Mouse (Mus musculus): ENCODE results near the gene Mat2a. TPM values are rescaled to one million over a fixed set of nuclear protein-coding genes. Genes with fewer than 3 reads are reported as not detected.

Gene Mat2a
- total RNA-seq, 2 experiments from 2014 or later = 97.2 to 98.0 TPM

DNA sequence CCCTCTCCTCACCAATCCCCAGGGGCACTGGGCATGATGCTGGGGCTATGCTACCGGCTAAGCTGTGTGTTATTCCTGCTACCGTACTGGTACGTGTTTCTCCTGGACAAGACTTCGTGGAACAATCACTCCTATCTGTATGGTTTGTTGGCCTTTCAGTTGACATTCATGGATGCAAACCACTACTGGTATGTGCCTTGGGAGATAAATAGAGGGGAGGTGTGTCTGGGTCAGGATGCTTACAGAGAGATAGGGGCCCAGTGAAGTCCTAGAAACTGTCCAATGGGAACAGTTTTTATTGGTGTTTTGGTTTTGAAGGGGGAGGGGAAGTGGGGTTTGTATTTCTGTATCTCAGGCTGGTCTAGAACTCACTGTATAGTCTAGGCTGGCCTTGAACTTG, 21.1 kb downstream of the Mat2a start:
- DNase-seq (ENCODE audit: low spot score) = no peak

DNA sequence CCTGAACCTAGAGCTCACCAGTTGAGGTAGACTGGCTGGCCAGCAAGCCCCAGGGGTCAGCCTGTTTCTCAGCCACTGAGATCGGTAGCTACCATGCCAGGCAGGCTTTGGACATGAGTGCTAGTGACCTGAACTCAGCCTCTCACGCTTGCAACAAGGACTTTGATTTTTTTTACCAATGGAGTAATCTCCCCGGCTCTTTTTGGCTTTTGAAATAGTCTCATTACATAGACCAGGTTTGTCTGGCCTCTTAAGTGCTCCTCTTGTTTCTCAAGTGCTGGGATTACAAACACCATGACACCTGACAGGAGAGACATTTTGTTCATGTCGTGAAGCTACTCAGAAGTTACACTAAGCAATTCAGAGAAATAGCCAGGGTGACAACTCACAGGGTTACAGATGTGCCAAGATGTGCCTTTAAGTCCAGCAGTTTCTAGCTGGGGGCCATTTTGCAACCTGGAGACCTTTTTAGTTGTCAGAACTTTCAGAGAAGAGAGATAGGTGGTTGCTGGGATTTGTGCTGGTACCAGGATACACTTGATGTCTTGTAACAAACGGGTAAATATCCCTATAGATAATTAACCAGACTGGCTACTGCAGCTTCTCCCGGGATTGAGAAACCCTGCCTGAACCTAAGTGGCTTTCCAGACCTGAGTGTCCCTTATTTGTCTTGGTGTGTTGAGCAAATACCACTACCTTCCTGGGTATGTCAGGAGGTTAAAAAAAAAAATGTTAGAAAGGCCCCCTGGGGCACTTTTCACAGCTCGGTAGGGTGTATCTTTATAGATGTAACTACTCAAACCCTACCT, 23.2 kb downstream of the Mat2a start:
- no peak for DNase-seq (ENCODE audit: low spot score)

DNA sequence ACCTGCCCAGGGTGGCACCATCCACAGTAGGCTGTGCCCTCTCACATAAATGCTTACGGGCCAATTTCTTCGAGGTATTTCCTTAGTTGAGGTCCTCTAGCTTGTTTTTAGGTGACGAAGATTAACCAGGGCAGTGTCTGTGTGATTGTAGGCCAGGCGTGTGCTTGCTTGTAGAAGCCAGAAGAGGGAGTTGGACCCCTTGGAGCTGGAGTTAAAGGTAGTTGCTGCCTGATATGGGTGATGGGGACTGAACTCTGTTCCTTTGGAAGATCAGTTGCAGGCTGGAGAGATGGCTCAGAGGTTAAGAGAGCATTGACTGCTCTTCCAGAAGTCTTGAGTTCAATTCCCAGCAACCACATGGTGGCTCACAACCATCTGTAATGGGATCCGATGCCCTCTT, 24.2 kb downstream of the Mat2a start:
- no peak for DNase-seq (ENCODE audit: low spot score)

DNA sequence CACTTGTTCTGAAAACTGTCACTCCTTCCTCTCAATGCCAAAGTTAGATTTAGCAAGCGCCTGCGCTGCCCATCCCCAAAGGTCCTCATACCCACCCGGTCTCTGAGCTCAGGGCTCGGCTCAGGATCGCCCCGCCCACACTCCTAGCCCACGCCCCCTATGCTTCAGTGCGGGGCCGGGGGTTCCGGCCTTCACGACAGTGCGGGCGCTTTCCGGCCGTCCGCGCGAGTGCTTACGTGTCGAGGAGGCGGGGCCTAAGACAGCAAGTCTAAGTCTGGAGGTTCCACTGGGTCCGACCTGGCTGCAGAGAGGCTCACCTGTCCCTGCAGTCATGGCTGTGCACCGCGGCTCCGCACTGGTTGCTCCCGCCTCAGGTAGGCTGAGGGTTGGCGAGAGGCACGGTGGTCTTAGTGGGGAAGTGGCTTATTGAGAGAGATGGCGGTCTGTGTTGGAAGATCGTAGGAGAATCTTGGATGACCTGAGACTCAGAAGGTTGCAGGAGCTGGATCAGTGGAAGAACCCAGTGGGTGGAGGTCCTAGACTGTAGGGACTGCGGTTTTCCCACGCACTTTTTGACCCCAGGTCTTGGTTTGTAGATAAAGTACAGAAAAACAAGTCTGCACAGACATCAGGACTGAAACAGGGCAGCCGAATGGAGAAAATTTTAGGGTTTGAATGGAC, 25.1 kb downstream of the Mat2a start, which contains the start of gene Ggcx:
Gene Ggcx, plus strand, starts transcription at position 233 of the 681 bp plus-strand sequence.
- peak; percentile 97 for DNase-seq (ENCODE audit: low spot score)

DNA sequence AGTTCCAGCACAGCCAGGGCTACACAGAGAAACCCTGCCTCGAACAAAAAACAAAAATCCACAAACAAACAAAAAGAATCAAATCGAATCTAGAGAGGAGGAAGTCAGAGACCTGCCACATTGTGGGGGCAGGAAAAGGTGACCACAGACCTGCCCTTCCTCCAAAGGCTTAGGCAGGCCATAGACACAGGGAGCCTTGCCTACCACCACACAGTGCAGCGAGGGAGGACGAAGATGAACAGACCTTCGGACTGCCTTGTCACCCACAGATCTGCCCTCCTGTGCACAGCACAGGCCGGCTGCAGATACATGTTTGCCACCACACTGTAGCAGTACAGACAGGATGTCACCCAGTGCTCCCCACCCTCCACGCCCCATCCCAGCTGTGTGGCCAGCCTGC, 28.8 kb downstream of the Mat2a start:
- DNase-seq (ENCODE audit: low spot score) = no peak

DNA sequence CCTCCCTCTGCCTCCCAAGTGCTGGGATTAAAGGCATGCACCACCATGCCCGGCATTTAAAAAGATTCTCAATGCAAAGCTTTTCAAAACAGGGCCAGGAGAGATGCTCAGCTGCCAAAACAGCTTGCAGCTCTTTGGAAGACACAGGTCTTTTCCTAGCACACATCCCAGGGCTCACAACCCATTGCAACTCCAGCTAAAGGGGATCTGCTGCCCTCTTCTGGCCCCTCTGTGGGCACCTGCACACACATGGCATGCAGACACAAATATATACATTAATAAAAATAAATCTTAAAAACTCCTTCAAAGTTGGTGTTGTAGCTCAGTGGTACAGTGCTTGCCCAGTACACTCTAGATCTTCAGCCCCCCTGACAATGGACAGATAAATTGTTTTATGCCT, 29.4 kb downstream of the Mat2a start:
- no peak for DNase-seq (ENCODE audit: low spot score)

DNA sequence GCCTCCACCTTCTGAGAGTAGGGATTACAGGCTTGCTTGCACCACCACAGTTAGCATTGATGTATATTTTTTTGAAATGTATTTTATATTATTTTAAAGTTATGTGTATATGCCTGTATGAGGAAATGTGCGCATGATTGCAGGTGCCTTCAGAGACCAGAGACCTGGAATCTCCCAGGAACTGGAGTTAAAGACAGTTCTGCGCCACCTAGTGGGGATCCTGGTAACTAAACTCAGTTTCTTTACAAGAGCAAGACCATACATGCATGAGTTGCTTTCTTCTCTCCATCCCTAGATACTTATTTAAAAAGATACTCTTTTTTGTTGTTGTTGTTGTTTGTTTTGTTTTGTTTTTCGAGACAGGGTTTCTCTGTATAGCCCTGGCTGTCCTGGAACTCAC, 29.8 kb downstream of the Mat2a start:
- DNase-seq (ENCODE audit: low spot score) = peak; percentile 61

DNA sequence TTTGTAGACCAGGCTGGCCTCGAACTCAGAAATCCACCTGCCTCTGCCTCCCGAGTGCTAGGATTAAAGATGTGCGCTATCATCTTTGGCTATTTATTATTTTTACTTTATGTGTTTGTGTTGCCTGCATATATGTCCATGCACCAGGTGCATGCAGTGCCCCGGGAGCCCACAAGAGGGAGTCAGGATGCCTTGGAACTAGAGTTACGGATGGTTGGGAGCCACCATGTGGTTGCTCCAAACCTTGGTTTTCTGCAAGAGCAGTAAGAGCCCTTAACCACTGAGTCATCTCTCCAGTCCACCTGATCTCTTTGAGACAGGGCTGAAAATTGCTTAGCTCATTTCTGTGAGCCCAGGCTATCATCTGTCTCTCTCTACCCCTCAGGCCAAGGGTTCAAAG, 32.2 kb downstream of the Mat2a start:
- DNase-seq (ENCODE audit: low spot score) = peak; percentile 86

DNA sequence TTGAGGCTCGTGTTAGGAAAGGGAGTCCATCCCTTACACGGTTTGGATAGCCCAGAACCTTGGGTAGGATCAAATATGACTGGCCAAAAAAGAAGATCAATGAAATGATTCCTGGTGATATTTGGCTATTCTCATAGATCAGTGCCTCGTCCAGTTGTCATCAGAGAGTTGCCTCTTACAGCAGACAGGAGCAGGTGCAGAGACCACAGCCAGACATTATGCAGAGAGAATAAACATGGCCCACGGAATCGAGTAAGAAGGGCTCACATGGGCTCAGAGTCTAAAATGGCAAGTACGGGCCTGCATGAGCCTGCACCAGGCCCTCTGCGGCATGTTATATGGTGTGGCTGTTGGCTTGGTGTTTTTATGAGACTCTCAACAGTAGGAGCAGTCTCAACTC, 34.0 kb downstream of the Mat2a start:
- DNase-seq (ENCODE audit: low spot score) = no peak

DNA sequence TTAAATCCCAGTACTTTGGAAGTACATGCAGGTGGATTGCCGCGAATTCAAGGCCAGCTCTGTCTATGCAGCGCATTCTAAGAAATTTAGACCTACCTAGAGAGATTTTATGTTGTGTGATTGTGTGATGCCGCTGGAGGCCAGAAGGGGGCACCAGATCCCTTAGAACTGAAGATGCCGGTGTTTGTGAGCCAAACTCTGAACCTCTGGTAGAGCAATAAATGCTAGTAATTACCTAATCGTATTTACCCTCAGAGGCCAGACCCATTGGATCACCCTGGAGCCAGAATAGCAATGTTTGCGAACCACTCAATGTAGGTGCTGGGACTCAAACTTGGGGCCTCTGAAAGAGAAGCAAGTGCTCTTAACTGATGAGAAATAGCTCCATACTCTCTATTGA, 37.5 kb downstream of the Mat2a start:
- peak; percentile 78 for DNase-seq (ENCODE audit: low spot score)

DNA sequence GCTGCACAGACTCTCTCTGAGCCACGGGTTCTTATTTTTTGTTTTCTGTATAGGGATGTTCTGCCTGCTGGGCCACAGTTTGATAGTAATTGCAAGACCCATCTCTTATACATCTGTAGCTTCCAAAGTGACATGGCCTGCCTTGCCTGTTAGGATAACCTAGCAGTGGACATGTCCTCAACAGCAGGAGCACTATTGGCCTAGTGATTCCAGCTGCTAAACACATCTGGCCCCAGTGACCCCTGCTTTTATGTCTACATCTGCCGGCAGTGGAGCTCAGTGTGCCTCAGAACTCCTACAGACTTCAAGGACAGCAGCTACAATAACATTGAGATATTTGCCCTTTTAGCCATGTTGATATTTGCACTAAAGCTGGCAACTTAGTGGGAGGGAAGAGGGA, 39.4 kb downstream of the Mat2a start:
- DNase-seq (ENCODE audit: low spot score) = no peak

DNA sequence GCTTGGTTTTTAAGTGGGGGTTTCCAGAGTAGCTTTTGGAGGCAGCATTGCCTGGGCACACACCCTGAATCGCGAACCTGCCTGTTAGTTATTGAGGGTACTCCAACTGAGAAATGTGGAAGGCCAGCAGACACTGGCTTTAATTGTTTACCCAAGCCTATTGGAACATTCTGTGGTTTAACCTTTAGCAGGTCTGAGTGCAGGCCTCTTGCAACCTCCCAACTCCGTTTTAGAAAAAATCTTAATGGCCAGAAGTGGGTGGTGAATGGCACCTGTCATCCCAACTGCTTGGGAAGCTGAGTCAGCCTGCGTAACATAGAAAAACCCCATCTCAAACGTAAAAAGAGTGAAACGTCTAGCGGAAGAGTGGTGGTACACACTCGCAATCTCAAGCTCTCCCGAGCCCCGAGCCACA, 42.5 kb downstream of the Mat2a start:
- DNase-seq (ENCODE audit: low spot score) = no peak

DNA sequence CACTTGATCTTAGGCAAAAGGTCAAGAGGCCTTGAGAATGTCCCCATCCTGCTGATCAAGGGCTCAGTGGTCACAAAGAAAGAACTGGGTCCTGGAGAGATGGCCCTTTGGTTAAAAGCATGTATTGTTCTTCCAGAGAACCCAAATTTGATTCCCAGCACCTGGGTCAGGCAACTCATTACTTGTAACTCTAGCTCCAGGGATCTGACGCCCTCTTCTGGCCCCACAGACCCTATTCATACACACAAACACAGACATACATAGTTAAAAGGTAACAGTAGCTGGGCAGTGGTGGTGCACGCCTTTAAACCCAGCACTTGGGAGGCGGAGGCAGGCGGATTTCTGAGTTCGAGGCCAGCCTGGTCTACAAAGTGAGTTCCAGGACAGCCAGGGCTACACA, 47.0 kb downstream of the Mat2a start:
- DNase-seq (ENCODE audit: low spot score) = no peak

DNA sequence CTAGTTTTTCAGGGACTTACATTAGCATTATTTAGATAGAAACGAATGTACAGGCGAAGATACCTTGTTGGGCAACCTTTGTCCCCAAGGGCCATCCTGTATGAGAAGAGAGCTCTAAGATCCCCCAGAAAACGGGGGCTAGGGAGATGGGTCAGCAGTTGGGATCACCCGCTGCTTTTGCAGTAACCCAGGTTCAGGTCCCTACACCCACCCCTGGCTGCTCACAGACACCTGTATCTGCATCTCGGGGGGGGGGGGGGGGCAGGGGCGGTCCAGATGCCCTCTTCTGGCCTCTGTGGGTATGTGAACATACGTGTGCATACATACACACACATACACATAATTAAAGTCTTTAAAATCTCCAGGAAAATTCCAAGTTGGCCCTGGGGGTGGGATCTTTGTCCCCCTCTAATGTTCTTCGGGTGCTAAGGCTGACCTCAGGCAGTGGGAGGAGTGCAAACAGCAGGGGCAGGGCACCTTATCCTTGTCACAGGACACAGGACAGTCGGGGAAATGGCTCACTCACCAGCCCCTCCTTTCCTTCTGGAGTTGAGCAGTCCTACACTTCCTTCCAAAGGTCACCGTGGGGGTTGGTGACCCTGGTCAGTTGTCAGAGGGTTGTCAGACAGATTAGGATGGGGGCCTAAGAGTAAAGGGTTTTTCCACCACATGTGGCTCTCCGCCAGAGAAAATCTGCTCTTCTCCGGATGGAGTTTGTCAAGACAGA, 48.4 kb downstream of the Mat2a start:
- no peak for DNase-seq (ENCODE audit: low spot score)

DNA sequence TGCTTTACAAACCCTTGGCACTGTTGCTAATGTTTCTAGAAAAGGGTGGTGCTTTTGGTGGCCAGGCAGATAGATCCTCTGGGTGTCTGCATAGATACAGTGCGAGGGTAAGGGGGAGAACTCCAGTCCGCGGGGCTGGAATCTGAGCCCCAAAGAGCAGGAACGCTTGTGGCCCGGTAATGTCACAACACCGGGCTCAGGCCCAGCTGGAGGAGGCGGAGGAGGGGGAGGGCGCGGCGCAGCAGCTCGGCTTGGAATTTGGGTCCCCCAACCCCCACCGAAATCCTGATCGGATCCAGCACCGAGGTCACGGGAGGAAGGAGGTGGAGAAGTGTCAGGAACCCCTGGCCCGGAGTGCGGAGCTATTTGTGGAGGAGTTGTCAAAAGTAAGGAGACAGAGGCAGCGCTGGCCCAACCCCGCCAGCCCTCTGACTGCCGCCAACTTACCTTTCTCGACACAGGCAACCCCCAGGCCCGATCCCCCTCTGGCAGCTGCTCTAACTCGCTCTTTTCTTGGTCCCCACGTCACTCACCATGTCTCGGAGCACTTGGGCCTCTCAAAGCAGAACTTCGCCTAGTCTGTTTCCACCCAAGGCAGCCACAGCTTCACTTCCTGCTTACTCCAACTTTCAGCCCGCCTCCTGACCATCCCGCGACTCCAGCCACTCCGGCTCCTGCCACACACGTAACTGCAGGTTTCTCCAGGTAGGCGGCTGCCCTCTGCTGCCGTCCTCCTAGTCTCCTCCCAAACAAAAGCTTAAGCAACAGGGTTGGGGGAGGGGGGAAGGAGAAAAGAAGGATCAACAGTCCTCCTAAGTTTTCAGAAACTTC, 49.2 kb downstream of the Mat2a start, which contains the start of gene Vamp8:
Gene Vamp8, minus strand, starts transcription at position 763 of the 831 bp plus-strand sequence.
- peak; percentile 95 for DNase-seq (ENCODE audit: low spot score)

DNA sequence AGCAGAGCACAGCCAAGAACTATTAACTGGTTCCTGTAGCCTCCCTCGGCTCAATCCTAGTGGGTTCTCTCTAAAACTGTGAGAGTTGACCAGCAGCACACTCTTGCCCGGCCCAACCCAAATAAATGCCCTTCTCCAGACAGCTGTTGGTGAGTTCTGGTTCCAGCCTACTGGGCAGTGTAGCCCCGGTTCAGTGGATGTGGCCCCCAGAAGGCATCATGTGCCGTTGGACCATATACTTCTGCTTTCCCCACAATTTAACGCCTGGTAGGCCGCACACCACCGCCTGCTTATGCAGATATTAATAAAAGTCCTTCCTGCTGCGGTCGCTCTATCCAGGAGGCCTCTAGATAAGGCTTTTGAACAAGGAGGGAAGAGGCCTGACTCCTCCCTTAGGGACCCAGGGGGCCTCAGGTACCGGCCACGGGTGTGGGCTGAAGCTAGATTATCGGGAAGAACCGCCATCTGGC, 49.9 kb downstream of the Mat2a start:
- DNase-seq (ENCODE audit: low spot score) = peak; percentile 38

DNA sequence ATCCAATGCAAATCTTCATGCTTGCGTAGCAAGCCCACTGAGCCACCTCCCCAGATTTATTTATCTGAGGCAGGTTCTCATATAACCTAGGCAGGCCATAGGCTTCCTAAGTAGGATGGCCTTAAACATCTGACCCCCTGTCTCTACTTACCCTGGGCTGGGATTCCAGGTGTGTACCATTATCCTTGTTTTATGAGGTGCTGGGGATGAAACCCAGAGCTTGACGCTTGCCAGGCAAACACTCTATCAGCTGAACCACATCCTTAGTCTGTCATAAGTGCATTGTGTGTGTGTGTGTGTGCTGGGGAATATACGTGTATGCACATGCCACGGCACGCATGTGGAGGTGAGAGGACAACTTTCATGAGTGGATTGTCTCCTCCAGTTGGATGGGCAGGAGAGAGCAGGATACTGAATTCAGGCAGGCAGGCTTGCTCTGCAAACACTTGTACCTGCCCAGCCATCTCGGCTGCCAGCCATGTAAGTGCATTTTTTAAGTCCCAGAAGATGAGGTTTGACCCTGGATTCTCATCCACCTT, 50.5 kb downstream of the Mat2a start:
- no peak for DNase-seq (ENCODE audit: low spot score)

DNA sequence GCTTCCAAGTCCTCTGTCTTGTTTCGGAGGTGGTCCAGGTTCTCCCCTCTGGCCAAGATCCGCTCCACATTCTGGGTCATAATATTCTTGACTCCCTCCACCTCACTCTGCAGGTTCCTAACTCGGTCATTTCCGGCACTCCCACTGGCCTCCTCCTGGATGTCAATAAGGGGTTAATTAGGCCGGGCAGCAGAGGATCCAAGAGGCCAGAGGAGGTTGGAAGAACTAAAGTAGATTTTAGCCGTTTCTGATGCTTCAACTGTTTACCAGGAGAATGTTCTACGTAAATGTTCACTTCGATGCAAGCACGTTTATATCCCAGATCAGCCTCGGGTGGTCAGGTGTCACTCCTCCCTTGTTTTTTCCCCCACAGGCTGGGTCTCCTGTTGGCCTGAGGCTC, 51.1 kb downstream of the Mat2a start:
- no peak for DNase-seq (ENCODE audit: low spot score)

DNA sequence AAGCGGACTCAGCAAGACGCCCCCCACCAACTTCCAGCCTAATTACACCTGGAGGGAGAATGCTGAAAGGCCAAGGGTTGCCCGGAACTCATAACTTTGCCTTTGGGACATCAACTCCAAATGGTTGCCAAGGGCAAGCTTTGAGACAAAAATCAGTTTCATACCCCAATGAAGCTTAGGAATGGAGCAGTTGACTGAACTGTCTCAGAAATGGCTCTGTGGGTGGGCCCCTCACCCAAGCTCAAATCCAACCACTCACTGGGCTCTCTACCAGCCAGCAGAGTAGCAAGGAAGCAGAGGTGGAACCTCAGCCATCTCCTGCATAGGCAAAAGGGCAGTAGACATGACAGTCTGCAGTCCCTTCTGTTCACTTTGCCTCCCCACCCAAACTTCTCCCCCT, 51.5 kb downstream of the Mat2a start:
- DNase-seq (ENCODE audit: low spot score) = no peak

DNA sequence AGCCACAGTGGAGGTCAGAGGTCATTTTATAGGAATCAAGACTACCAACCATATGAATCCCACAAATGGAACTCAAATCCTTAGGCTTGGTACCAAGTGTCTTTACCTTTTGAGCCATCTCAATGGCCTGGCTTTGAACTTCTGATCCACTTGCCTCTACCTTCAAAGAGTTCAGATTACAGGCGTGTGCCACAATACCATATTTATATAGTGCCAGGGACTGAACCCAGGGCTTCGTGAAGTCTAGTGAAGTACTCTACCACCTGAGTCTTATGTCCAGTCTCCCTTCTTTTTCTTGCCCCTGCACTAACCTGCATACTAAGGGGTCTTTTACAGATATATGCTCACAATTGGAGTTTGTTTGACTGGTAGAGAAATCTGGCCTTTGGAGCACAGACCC, 52.8 kb downstream of the Mat2a start:
- no peak for DNase-seq (ENCODE audit: low spot score)

DNA sequence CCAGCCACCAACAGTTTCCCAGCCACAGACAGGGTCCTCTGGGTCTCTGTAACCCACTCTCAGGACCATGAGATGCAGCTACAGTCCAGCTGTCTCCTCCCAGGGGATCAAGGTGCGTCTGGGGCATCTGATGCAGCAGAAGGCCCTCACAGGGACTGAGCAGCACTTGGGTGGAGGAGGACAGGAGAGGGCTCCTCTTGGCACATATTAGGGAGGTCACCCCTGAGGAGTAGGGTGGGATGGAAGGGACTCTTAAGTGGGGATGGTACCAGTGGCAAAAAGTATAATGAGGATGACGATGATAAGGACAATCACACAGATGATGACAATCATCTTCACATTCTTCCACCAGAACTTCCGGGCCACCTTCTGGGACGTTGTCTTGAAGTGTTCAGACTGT, 54.1 kb downstream of the Mat2a start:
- no peak for DNase-seq (ENCODE audit: low spot score)
